Mouse (Mus musculus): ENCODE data around the gene Uba2. TPM values are rescaled to one million over a fixed set of nuclear protein-coding genes. Genes with fewer than 3 reads are reported as not detected.
"Not testable (repeated sequence)": the region's sequence is repeated elsewhere in the genome, so short reads cannot be mapped to it uniquely, and the experiment has no call there.

Uba2 gene
- total RNA-seq, 2 experiments from 2014 or later, result 160 to 213 TPM

DNA sequence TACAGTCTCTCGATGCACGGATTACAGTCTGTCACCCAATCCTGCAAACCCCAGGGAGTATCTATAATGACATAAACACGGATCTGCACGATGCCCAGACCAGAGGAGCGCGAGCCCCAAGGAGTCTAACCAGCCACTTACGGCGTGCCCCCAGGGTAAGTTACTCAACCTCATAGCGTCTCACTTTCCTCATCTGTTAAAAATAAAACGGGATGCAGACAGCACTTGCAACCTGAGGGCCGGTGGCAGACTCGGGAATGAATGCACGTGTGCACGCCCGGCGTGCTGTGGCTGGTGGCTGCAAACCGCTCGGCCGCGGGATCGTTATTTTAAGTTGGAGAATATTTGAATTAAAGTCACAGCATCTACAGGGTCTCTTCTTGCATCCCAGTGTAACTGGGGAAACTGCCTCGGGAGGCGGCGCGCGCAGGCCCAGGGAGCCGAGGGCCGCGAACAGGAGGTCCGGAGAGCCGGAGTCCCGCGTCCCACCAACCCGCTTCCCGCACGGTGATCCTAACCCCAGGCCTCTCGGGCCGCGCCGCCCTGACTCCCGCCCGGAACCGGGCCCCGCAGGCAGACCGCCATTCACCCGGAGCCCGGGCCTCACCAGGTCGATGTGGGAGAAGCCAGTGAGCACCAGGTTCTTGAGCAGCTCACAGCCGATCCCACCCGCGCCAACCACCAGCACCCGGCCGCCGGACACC is 1.5 kb downstream of the Uba2 start:
- peak; percentile 47 for ATAC-seq (replicated peaks; ENCODE audit: poor library complexity, severe bottlenecking)

DNA sequence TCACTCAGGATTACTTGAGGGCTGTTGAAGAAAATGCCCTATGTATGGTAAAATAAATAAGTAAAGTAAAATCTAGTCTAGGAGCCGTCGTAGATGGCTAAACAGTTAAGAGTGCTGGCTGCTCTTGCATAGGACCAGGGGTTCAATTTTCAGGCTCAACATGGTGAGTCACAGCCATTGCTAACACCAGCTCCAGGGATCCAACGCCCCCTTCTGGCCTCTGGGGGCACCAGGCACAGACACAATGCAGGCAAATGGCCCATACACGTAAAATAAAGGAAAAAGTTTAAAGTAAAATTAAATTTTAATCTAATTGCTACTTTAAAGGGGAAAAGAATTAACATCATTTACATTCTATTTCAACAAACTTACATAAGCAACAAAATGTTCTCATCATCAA is 2.5 kb downstream of the Uba2 start:
- ATAC-seq (replicated peaks; ENCODE audit: poor library complexity, severe bottlenecking), result peak; percentile 55

DNA sequence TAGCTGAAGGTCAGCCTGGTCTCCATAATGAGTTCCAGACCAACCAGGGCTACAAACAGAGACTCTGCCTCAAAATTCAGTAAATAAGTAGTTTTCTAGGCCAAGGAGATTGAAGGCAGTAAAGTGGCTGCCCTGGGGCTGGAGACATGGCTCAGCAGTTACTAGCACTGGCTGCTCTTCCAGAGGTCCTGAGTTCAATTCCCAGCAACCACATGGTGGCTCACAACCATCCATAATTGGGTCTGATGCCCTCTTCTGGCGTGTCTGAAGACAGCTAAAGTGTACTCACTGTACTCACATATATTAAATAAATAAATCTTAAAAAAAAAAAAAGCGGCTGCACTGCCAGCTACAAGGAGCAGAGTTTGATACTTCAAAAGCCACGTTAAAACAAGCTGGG is 3.4 kb downstream of the Uba2 start:
- no peak for ATAC-seq (replicated peaks; ENCODE audit: poor library complexity, severe bottlenecking)

DNA sequence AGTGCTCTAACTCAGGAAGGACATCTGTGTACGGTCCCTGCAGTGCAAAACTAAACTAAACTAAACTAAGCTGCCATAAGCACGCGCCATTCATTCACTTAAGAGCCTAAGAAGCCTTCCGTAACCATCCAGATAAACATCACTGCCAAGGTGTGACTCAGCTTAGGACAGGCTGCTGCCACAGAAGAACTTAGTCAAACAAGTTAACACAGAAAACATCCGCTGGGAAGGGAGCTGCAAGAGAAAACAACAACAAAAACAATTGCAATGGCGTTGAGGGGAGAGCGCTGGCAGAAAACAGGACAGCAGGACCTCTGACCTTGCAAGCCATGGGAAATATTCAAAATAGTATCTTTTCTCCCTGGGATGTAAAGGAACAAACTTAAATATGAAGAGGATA is 4.7 kb downstream of the Uba2 start:
- ATAC-seq (replicated peaks; ENCODE audit: poor library complexity, severe bottlenecking), result no peak

DNA sequence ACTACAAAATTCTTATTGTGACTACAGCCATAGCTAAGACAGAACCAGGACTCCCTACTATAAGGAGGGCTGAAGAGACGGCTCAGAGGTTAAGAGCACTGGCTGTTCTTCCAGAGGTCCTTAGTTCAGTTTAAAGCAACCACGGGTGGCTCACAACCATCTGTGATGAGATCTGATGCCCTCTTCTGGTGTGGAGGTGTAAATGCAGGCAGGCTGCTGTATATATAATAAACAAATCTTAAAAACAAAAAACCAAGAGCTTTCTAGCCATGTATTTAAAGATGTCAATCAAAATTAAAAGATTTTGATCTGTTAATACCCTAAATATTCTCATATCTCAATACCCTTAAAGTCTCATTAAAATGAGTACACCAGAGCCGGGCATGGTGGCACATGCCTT is 10.2 kb downstream of the Uba2 start:
- no peak for ATAC-seq (replicated peaks; ENCODE audit: poor library complexity, severe bottlenecking)

DNA sequence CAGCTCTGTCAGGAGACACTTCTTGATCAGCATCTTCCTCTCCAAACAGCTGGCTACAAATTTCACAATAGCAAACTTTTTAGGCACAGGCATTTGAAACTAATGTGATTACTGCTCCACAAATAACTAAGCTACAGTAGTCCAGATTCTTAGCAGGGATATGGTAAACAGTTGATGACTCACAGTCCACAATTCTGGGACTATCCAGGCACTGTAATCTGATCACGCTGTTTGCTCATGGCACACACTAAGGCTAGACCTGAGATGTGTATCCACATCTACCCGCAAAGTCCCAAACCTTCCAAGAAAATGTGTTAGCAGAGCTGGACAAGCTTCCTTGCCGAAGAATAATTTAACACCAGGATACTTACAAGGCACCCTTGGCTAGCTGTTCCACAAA is 11.4 kb downstream of the Uba2 start:
- ATAC-seq (replicated peaks; ENCODE audit: poor library complexity, severe bottlenecking), result no peak

DNA sequence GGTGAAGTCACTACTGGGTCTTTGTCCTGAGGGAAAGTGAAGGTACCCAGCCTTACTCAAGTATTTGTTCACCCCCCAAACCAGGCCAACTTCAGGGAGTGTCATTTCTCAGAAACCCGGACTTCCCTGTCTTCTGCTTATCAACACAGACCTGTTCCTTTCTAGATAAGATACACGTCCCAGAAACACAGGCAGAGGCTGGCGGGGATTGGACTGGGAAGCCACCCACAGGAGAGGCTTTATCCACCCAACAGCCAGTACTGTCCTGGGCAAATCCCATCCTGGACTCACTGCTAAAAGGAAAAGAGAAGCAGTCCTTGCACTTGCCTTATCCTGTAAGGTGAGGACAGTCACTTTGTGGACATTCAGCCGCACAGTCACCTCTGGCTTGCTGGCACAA is 22.2 kb downstream of the Uba2 start:
- ATAC-seq (replicated peaks; ENCODE audit: poor library complexity, severe bottlenecking), result no peak

DNA sequence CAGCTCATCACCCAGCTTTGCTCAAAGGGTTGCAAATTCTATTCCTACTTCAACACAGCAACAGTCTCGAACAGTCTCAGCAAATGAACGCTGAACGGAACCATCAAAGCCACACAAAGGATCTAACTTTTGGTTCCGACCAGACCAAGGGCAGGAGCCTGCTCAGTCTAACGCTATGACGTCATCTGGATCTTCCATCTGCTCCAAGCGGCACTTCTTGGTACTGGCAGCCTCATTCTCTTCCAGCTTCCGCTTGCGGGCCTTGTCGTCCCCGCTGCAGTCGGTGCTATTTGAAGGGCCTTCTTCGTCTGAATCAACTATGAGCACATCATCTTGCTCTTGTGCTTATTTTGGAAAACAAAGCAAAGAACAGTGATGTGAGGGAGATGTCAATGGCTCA is 28.3 kb downstream of the Uba2 start:
- no peak for ATAC-seq (replicated peaks; ENCODE audit: poor library complexity, severe bottlenecking)

DNA sequence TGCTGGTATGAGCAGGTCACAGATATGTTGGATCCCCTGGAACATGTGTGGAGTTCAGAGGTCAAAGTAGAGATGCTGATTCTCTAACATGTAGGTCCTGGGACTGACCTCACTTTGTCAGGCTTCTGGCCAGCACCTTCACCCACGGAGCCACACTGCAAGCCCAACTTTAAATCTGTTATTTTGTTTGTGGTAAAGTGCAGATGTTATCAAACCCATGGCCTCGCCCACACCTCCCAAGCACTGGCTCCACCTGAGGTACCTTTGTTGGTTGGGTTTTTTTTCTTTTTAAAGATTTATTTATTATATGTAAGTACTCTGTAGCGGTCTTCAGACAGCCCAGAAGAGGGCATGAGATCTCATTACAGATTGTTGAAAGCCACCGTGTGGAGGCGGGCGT is 29.9 kb downstream of the Uba2 start:
- no peak for ATAC-seq (replicated peaks; ENCODE audit: poor library complexity, severe bottlenecking)

DNA sequence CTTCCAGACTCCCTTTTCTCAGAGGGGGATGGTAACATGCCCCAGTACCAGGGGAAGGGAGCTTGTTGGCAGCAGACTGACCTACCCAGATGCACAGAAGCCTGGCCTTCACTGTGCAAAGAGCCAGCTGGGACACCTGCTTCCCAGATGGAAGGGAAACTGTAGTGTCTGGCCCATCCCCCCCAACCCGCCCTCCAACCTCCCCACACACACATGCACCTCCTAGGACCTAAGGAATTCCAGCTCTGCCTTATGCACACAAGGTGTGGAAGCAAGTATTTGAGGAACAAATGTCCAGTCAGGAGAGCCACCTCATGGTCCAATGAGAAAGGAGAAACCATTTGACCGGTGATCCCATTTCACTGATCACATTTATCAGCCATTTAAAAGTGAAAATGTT is 35.1 kb downstream of the Uba2 start:
- no peak for ATAC-seq (replicated peaks; ENCODE audit: poor library complexity, severe bottlenecking)

DNA sequence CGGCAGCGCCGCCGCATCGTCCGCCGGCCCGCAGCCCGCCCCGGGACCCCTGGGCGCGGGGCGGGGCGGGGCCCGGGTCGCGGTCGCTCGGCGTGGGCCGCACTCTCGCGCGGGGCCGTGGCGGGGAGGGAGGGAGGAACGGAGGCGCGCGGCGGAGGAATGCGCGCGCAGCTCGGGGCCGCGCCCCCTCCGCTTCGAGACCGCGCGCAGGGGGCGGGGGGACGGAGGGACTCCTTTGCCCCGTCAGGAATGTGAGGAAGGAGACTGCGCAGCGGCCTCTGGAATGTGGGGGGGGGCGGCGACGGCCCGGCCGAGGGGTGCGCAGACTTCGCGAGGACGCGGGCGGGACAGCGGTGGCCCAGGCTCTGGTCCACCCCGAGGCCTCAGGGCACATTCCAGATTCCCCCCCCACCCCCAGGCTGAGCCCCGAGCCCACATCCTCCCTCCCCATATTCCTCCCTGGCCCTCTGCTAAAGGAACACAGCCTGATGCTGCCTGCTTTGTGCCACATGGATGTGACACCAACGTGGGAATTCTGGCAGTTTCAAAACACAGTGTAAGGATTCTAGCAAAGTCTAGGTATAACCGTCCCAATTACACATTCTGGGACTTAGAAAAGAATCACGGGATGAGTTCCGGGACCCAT is 36.2 kb downstream of the Uba2 start, which contains the start of gene Wtip:
Gene Wtip (minus strand): TSS at position 152 of the 646 bp plus-strand sequence.
- ATAC-seq (replicated peaks; ENCODE audit: poor library complexity, severe bottlenecking), result peak; percentile 52

DNA sequence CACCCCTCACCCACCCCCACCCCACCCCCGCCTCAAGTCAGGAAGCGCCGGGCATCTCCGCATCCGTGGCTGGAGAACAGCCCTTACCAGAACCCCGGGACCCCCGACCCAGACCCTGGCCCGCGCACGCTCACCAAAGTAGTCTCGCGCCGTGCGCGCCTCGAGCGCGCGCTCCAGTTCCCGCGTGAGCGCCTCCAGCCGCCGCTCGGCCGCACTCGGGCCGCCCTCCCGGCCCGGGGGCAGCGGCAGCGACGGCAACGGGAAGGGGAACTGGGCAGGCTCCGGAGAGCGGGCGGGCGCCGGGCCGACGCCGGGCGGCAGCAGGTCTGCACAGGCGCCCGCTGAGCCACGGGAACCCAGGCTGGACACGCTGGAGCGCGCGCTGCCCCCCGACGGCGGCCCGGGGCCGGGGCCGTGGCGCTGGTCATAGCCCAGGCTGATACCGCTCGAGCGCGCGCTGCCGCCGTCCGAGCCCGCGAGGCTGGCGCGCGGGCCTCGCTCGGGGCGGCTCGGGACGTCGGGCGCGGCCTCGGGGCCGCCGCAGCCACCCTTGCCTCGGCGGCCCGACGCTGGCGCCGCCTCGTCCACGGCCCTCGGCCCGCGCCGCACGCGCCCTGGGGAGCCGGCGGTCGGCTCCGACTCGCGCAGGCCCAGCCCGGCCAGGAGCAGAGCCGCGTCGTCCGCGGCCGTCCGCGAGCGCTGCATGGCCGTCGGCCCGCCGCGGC is 36.9 kb downstream of the Uba2 start:
- ATAC-seq (replicated peaks; ENCODE audit: poor library complexity, severe bottlenecking), result peak; percentile 64

DNA sequence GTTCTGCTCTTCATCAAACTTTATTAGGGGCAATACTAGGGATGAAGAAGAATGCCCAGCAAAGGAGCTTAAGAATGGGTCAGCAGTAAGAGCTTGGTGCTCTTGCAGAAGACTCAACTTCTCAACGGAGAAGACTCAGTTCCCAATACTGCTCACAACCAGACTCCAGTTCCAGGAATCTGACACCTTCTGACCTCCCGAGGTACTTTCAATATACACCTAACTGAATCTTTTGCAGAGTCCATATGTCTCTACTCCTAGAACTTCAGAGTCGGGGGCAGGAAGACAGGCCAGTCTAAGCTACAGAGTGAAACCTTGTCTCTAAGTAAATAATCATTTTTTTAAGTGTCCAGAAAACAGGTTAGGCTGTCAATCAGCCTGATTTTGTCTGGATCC is 37.4 kb downstream of the Uba2 start:
- ATAC-seq (replicated peaks; ENCODE audit: poor library complexity, severe bottlenecking), result no peak

DNA sequence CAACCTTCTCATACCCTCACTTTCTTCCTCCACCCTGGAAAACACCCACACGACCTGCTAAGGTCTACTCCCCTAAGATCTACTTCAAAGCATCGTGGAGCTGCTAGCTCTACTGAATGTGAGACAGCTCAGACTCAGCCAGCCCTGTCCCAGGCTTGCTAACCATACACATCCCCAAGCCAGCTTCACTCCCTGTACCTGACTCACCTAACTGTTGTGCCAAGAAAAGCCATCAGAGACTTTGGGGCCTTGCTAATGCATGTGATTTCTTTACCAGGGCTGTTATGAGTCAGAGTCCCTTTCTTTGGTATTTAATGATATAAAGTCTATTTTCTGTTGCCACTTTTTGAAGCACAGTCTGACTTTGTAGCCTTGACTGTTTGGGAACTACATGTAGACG is 38.3 kb downstream of the Uba2 start:
- ATAC-seq (replicated peaks; ENCODE audit: poor library complexity, severe bottlenecking), result no peak

DNA sequence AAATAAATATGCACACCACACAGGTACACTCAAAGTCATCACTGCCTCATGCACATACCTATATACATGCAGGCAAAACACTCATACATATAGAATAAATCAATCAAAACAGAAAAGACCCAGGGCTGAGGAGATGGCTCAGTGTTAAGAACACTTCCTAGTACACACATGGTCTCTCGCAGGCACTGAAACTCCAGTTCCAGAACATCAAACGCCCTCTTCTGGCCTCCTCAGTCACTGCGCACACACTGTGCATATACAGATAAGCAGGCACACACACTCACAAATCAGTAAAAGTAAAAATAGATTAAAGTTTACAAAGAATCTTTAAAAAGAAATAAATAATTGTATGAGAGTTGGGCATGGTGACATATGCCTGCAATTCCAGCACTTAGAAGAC is 43.1 kb downstream of the Uba2 start:
- no peak for ATAC-seq (replicated peaks; ENCODE audit: poor library complexity, severe bottlenecking)

DNA sequence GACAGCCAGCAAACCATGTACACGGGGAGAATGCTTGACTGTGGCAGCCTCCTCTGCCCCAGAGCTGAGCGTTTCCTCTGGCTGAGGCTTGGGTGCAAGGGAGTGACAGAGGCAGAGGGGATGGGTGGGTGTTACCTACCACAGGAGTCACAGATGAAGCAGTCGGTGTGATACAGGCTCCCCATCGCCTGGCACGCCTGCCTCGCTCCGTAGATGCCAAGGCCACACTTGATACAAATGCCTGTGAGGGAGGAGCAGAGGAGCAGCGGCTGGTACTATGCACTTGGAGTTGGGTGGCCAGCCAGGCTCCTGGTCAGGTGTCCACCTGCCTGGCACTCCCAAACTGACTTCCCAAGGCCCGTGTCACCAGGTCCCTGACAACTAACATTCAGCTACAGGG is 44.1 kb downstream of the Uba2 start:
- ATAC-seq (replicated peaks; ENCODE audit: poor library complexity, severe bottlenecking), result no peak

DNA sequence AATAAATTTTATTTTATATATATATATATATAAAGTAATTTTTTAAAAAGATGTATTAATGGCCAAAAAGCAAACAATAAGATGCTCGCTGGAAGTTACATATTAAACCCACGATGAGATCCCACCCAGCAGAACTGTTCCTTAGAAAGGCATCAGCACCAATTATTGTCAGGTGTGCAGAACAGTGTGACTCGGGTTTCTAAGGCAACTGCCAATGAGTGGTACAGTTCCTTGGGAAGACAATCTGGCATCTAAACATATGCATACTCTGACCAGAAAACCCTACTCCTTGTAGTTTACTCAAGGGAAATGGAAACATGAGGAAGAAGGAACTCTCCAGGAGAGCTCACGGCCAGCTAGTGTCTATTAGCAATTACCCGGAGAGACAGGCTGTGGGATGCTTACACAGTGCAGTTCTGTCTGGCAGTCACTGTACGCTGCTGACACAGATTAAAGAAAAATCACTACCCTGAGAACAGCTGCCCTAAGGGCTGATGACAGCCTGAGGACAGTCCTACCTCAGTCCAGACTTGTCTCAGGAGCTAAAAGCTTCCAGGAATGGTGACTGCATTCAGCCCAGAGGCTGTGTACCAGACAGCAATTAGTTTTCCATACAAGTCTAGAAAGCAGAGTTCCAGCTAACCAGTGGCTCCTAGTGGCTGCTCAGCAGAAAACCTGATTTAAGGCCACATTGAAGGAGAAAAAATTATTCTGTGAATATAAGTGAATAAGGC is 46.2 kb downstream of the Uba2 start:
- no peak for ATAC-seq (replicated peaks; ENCODE audit: poor library complexity, severe bottlenecking)

DNA sequence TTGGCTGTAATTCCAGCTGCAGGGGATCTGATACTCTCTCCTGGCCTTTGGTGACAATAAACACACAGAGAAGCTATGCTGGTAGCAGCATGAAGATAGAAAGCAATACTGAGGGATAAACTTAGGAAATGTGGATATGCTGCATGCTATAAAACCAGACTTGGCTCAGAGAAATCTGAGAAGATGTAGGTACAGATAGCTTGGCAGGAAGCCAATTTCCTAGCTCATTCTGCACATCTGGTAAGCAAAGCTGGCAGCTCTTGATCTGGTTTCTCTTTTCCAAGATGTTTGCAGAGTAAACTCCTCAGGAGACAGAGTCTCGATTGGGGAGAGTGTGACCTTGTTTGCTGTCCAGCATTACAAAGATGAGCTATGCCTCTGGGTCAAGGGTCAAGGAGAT is 48.8 kb downstream of the Uba2 start:
- ATAC-seq (replicated peaks; ENCODE audit: poor library complexity, severe bottlenecking), result not testable (repeated sequence)

DNA sequence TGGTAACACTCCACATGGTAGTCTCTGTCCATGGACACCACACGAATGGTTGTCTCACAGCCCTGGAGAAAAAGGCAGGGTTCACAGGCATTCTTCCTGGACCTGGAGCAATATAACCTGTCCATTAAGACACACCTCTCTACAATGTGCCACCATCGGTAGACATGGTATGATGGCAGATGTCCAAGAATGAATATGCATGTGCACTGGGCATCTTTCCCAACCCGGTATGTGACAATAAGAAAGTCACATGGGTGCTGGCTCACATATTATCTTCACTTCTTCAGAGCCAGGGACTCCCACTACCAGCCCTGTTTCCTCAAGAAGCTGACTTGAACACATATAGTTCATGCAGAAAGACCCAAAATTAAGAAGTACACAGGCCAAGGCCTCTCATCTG is 52.8 kb downstream of the Uba2 start:
- no peak for ATAC-seq (replicated peaks; ENCODE audit: poor library complexity, severe bottlenecking)

DNA sequence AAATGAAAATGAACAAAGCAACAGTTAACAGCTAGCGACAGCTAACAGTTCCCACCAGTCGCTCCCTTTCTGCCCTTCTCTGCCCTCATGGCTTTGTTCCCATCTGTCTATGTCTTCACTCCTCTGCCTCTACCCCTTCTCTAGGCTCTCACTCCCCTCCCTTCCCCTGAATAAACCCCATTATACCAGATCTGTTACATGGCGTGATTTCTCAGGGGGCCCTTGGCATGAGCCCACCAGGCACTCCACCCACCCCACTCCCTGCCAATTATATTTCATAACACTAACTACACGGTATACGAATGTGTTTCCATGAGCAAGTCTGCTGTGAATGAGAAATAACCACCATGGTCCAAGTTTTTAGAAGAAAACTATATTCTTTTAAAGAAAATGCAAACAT is 60.2 kb downstream of the Uba2 start:
- ATAC-seq (replicated peaks; ENCODE audit: poor library complexity, severe bottlenecking), result no peak

DNA sequence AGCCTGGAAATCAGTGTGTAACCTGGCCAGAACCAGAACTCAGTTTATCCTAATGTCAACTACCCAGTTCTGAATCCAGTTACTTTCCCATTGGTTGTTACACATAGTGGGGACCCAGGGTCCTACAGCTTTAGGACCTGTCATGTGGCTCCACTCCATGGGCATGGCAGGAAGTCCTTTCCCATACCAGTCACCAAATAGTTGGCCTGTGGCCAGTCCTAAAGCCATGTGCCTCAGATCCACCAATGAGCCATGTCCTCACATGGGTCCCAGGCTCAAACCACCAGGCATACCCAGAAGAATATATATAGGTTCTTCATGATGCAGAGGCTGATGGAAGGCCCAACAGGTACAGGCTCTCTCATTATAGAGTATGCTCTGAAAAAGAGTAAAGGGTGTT is 68.1 kb downstream of the Uba2 start:
- no peak for ATAC-seq (replicated peaks; ENCODE audit: poor library complexity, severe bottlenecking)
